Mouse (Mus musculus) cerebellum, postnatal 14 days (tissue): Measurements from ENCODE around the gene Gm20823.
"Not testable (repeated sequence)": the region's sequence is repeated elsewhere in the genome, so short reads cannot be mapped to it uniquely, and the experiment has no call there.

ENCODE experiments used
- DNase-seq, 2 experiments: peaks; one replicate each; pipeline ENCODE4 v3.0.0; 2021; ENCODE audit warnings: mixed read lengths in 2 of 2

The Gm20823 gene

DNA sequence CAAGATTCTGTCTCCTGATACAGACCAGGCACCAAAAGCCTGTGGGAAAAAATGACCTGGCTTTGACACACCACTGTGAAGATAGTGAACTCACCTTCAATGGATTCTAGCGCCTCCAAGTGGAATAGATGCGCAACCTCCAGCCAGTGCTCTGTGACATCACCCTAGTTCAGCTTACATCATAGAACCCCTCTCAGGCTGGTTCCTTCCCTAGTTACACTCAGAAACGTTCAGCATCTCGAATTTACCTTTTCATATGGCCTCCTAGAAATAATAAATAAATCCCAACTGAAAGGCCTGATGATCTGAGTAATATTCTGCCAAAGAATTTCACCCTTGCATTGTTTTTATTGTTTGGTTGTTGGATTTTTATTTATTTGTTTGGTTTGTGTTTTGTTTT lies at the start of gene Gm20823:
Gene Gm20823, minus strand, starts transcription at position 101 of the 400 bp plus-strand sequence.
- DNase-seq, result not testable (repeated sequence)
